Mouse (Mus musculus) ES-E14 (cell line): ENCODE data around the gene Nlrp6.

Experiments
- CHD2 ChIP-seq: IDR thresholded peaks from 2 replicates; pipeline ENCODE4 v1.6.1; 2014; ENCODE audit warnings: mild to moderate bottlenecking, low read depth, low read length, inconsistent platforms
- HCFC1 ChIP-seq: IDR thresholded peaks from 2 replicates; pipeline ENCODE4 v1.6.1; 2012; ENCODE audit warnings: low read length, inconsistent platforms, borderline replicate concordance; ENCODE audit not compliant: insufficient read depth
- MAFK ChIP-seq: IDR thresholded peaks from 2 replicates; pipeline ENCODE4 v1.6.1; 2014; ENCODE audit warnings: mild to moderate bottlenecking, low read depth, low read length, inconsistent platforms; ENCODE audit not compliant: insufficient read depth
- ZC3H11A ChIP-seq: IDR thresholded peaks from 2 replicates; pipeline ENCODE4 v1.6.1; 2012; ENCODE audit warnings: low read depth, mild to moderate bottlenecking, inconsistent platforms, low read length, borderline replicate concordance

DNA sequence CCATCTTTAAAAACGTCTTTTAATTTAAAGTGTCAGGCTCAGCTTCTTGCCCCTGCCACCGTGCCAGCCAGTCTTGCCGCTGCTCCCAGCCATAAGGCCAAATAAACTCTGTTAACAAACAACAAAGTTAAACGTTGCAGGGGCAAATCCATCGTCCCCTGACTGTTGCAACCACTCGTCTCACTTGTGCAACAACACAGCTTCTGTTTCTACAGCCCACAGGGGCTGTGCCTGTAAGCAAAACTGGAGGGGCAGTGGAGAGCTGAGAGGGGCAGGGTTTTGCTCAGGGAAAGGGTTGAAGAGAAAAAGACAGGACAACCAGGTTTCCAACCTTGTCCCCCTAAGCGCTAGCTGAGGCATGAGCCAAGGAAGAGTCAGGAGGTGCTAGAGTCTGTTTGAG lies 12.5 kb upstream of the Nlrp6 start:
- TF ChIP-seq ZC3H11A (no peak), CHD2 (no peak), MAFK (no peak), HCFC1 (no peak)
